Mouse (Mus musculus) limb, embryonic 14.5 days (tissue): Measurements from ENCODE around the gene Trnp1. TPM values are rescaled to one million over a fixed set of nuclear protein-coding genes. Genes with fewer than 3 reads are reported as not detected.

ENCODE experiments used
- ATAC-seq: fragments of 200-750 bp; cut with Nextera tagmentation; 2 replicates; pipeline ENCODE4 v1.8.0; 2017; ENCODE audit warnings: low read depth, moderate number of reproducible peaks, moderate TSS enrichment; ENCODE audit not compliant: low FRiP score
- DNase-seq: peaks from one replicate; pipeline ENCODE4 v3.0.0-alpha.2; 2015; ENCODE audit warnings: low spot score
- H3K27ac ChIP-seq: fragments of 300-500 bp; sonication (generic); replicated peaks from 2 replicates; pipeline ENCODE4 v1.5.1; 2014; ENCODE audit warnings: low read depth, mild to moderate bottlenecking, low read length, moderate library complexity, mixed read lengths
- H3K27me3 ChIP-seq: fragments of 300-500 bp; sonication (generic); 2 replicates; pipeline ENCODE4 v1.6.1; 2014; ENCODE audit warnings: low read length, mixed read lengths; ENCODE audit not compliant: control insufficient read depth, insufficient read depth
- H3K36me3 ChIP-seq: fragments of 300-500 bp; sonication (generic); 2 replicates; pipeline ENCODE4 v1.6.1; 2014; ENCODE audit warnings: mild to moderate bottlenecking, low read length, moderate library complexity, mixed read lengths; ENCODE audit not compliant: control insufficient read depth, insufficient read depth
- H3K4me1 ChIP-seq: fragments of 300-500 bp; sonication (generic); 2 replicates; pipeline ENCODE4 v1.6.1; 2014; ENCODE audit warnings: antibody characterized with exemption, low read length, mixed read lengths; ENCODE audit not compliant: control insufficient read depth, insufficient read depth
- H3K4me2 ChIP-seq: fragments of 300-500 bp; sonication (generic); replicated peaks from 2 replicates; pipeline ENCODE4 v1.6.1; 2014; ENCODE audit warnings: low read depth, mild to moderate bottlenecking, low read length, moderate library complexity; ENCODE audit not compliant: severe bottlenecking
- H3K4me3 ChIP-seq: fragments of 300-500 bp; sonication (generic); replicated peaks from 2 replicates; pipeline ENCODE4 v1.5.1; 2014; ENCODE audit warnings: low read length
- H3K9ac ChIP-seq: fragments of 300-500 bp; sonication (generic); 2 replicates; pipeline ENCODE4 v1.6.1; 2014; ENCODE audit warnings: mild to moderate bottlenecking, low read depth, low read length, moderate library complexity; ENCODE audit not compliant: severe bottlenecking
- H3K9me3 ChIP-seq: fragments of 300-500 bp; sonication (generic); 2 replicates; pipeline ENCODE4 v1.6.1; 2016; ENCODE audit warnings: low read length; ENCODE audit not compliant: control insufficient read depth
- POLR2A ChIP-seq: fragments of 200-500 bp; IDR thresholded peaks from 2 replicates; pipeline ENCODE4 v1.8.0; 2012; ENCODE audit warnings: inconsistent platforms, mild to moderate bottlenecking, moderate library complexity, borderline replicate concordance; ENCODE audit not compliant: insufficient read depth, insufficient read length; ENCODE audit errors: extremely low read depth
- WGBS: fragments of 180-500 bp; shearing (Covaris S2); extraction: QIAGEN DNeasy Blood & Tissue Kit; methylation state at CpG from one replicate; pipeline ENCODE4 v1.1.7; 2014; 5-methylcytosine and 5-hydroxymethylcytosine counted together
- polyA plus RNA-seq, 2 experiments: library from polyadenylated mRNA; depleted of rRNA in 1 of 2; stranded (reverse) in 1 of 2; unstranded in 1 of 2; fragments of >200 nt; fragmentation: Nextera tagmentation in 1 of 2; extraction: Ambion mirVana in 1 of 2; gene quantifications; 2 replicates each; pipeline versions ENCODE4 v1.2.1 to v1.2.3; 2012 to 2014

Gene Trnp1
- polyA plus RNA-seq, 2 experiments: 5.0 to 5.4 TPM

- DNase-seq (no peak), ATAC-seq (no peak; the same call in 1 of the 2 replicates)
- Histone ChIP-seq H3K27ac (no peak overlapping the region), H3K4me3 (no peak overlapping the region; the same call in 1 of the 2 replicates), H3K27me3 (0 out of 2 replicates have a peak, but pooled peaks cover 5% of the 10 kb centered on the region), H3K9me3 (peaks cover 5% of the 10 kb centered on the region), H3K36me3 (no peaks in the 10 kb centered on the region), H3K4me2 (peak overlapping the region; percentile 95), H3K9ac (no peak overlapping the region), H3K4me1 (peaks cover 8% of the 10 kb centered on the region; the same call in 1 of the 2 replicates)
- 12% methylated on average over 10 of the region's 12 CpGs for WGBS
- TF ChIP-seq POLR2A: no peak
Observed at GRCm38 (mm10) chr4:133469122-133469521, 29.2 kb downstream of the Trnp1 start.

- H3K4me1 ChIP-seq: peaks cover 12% of the 10 kb centered on the region
- 0 out of 2 replicates have a peak, but pooled peaks cover 5% of the 10 kb centered on the region for H3K27me3 ChIP-seq
- H3K4me2 ChIP-seq: peak overlapping the region; percentile 95
- no peaks in the 10 kb centered on the region for H3K36me3 ChIP-seq
- peaks cover 5% of the 10 kb centered on the region for H3K9me3 ChIP-seq
- no peak overlapping the region for H3K27ac ChIP-seq
- ATAC-seq (peak; percentile 77), DNase-seq (peak; percentile 82)
- H3K4me3 ChIP-seq: peak overlapping the region; percentile 52
- TF ChIP-seq POLR2A: no peak
- H3K9ac ChIP-seq: peak overlapping the region; percentile 60
- 1% methylated on average over 26 of the region's 27 CpGs for whole genome bisulfite sequencing
Observed at GRCm38 (mm10) chr4:133468080-133468479, 30.3 kb downstream of the Trnp1 start.

- Histone ChIP-seq H3K4me3 (no peak overlapping the region), H3K9ac (no peak overlapping the region), H3K9me3 (no peaks in the 10 kb centered on the region), H3K4me2 (no peak overlapping the region), H3K27ac (peak overlapping the region; percentile 27; the same call in 1 of the 2 replicates), H3K36me3 (no peaks in the 10 kb centered on the region), H3K4me1 (peaks cover 9% of the 10 kb centered on the region), H3K27me3 (no peaks in the 10 kb centered on the region)
- 48% methylated on average over 6 of the region's 6 CpGs for WGBS
- DNase-seq: no peak
- no peak for TF ChIP-seq POLR2A
- no peak for ATAC-seq
Observed at GRCm38 (mm10) chr4:133463184-133463583, 35.2 kb downstream of the Trnp1 start.

- Histone ChIP-seq H3K9ac (no peak overlapping the region), H3K9me3 (no peaks in the 10 kb centered on the region), H3K27ac (no peak overlapping the region), H3K4me2 (no peak overlapping the region), H3K36me3 (no peaks in the 10 kb centered on the region), H3K4me1 (peaks cover 9% of the 10 kb centered on the region), H3K27me3 (no peaks in the 10 kb centered on the region), H3K4me3 (no peak overlapping the region)
- ATAC-seq (no peak), DNase-seq (no peak)
- no peak for TF ChIP-seq POLR2A
- WGBS: 54% methylated on average over 4 of the region's 4 CpGs
Observed at GRCm38 (mm10) chr4:133461362-133461761, 37.0 kb downstream of the Trnp1 start.

GRCm38 (mm10) chr4:133460796-133461325 is 37.5 kb downstream of the Trnp1 start:
- Histone ChIP-seq H3K4me2 (no peak overlapping the region), H3K27ac (no peak overlapping the region), H3K36me3 (no peaks in the 10 kb centered on the region), H3K9me3 (no peaks in the 10 kb centered on the region), H3K4me1 (peaks cover 9% of the 10 kb centered on the region), H3K9ac (no peak overlapping the region), H3K4me3 (no peak overlapping the region), H3K27me3 (no peaks in the 10 kb centered on the region)
- no peak for DNase-seq
- no peak for ATAC-seq
- 28% methylated on average over 5 of the region's 5 CpGs for WGBS
- no peak for TF ChIP-seq POLR2A

- 68% methylated on average over 1 of the region's 1 CpGs for WGBS
Observed at GRCm38 (mm10) chr4:133460006-133460405, 38.3 kb downstream of the Trnp1 start.

More at GRCm38 (mm10) chr4:133460006-133460405, 38.3 kb downstream of the Trnp1 start:
- Histone ChIP-seq H3K9ac (no peak overlapping the region), H3K4me3 (no peak overlapping the region), H3K36me3 (no peaks in the 10 kb centered on the region), H3K27me3 (no peaks in the 10 kb centered on the region), H3K27ac (no peak overlapping the region), H3K4me2 (no peak overlapping the region), H3K4me1 (peaks cover 9% of the 10 kb centered on the region), H3K9me3 (no peaks in the 10 kb centered on the region)
- ATAC-seq: no peak
- no peak for DNase-seq
- no peak for TF ChIP-seq POLR2A
